Mouse (Mus musculus) cortical plate, adult 2 months (tissue): ENCODE data around the gene Gys2.

Source experiments
- CTCF ChIP-seq: fragments of 200-500 bp; IDR thresholded peaks from 2 replicates; pipeline ENCODE4 v1.5.1; 2011; ENCODE audit warnings: mild to moderate bottlenecking, control low read depth, low read length; ENCODE audit not compliant: insufficient read depth; ENCODE audit errors: extremely low read depth
- POLR2A ChIP-seq: fragments of 200-500 bp; IDR thresholded peaks from 2 replicates; pipeline ENCODE4 v1.6.1; 2011; ENCODE audit warnings: mild to moderate bottlenecking, low read length, control low read depth; ENCODE audit not compliant: insufficient read depth; ENCODE audit errors: extremely low read depth

- no peak for TF ChIP-seq CTCF
- no peak for TF ChIP-seq POLR2A
These were observed 14.9 kb downstream of the Gys2 start for GRCm38 (mm10) chr6:142458010-142458409.
